Mouse (Mus musculus) adrenal gland, postnatal 4 days (tissue): ENCODE measurements at regions not wholly inside any gene's neighbourhood (a gene's known extent, or its start where the extent isn't known, plus 50 kb on each side); places are given as distances from the start of the nearest gene placed in this dataset.
A peak's percentile ranks its signal among the peaks of the same experiment; 100 is the strongest.
"Not testable (repeated sequence)": the region's sequence is repeated elsewhere in the genome, so short reads cannot be mapped to it uniquely, and the experiment has no call there.

ENCODE experiments used
- DNase-seq, 2 experiments: peaks; one replicate each; pipeline ENCODE4 v3.0.0; 2021 to 2022; ENCODE audit warnings: low spot score in 2 of 2, mixed read lengths in 2 of 2

GRCm38 (mm10) chr1:128535537-128536150, 56.4 kb downstream of the Cxcr4 start:
- no peak for DNase-seq

GRCm38 (mm10) chr1:128532632-128533031, 59.5 kb downstream of the Cxcr4 start:
- DNase-seq = no peak

GRCm38 (mm10) chr1:128529808-128530545, 62.1 kb downstream of the Cxcr4 start:
- DNase-seq = no peak

GRCm38 (mm10) chr1:128519234-128519633, 72.9 kb downstream of the Cxcr4 start:
- DNase-seq = no peak

- DNase-seq = no peak
Observed at GRCm38 (mm10) chr1:128518514-128518913, 73.6 kb downstream of the Cxcr4 start.

GRCm38 (mm10) chr1:128517351-128517750, 74.7 kb downstream of the Cxcr4 start:
- no peak for DNase-seq

- DNase-seq = no peak
Observed at GRCm38 (mm10) chr1:128514327-128514726, 77.8 kb downstream of the Cxcr4 start.

- DNase-seq = no peak
Observed at GRCm38 (mm10) chr1:128513911-128514310, 78.2 kb downstream of the Cxcr4 start.

GRCm38 (mm10) chr1:128513153-128513552, 78.9 kb downstream of the Cxcr4 start:
- no peak for DNase-seq

- DNase-seq = no peak
Observed at GRCm38 (mm10) chr1:128508816-128509461, 83.2 kb downstream of the Cxcr4 start.

GRCm38 (mm10) chr1:128506551-128507313, 85.4 kb downstream of the Cxcr4 start:
- no peak for DNase-seq

GRCm38 (mm10) chr1:128504371-128504770, 87.2 kb upstream of the Dars start:
- DNase-seq = no peak

- no peak for DNase-seq
Observed at GRCm38 (mm10) chr1:128498042-128498772, 81.0 kb upstream of the Dars start.

GRCm38 (mm10) chr1:128492251-128492650, 75.1 kb upstream of the Dars start:
- no peak for DNase-seq

GRCm38 (mm10) chr1:128487181-128487580, 70.0 kb upstream of the Dars start:
- DNase-seq = not testable (repeated sequence)

- DNase-seq = no peak
Observed at GRCm38 (mm10) chr1:128478376-128478775, 61.2 kb upstream of the Dars start.

- no peak for DNase-seq
Observed at GRCm38 (mm10) chr1:128477653-128478052, 60.5 kb upstream of the Dars start.

GRCm38 (mm10) chr1:128472713-128473230, 55.6 kb upstream of the Dars start:
- DNase-seq = no peak

- peak; percentile 12 to 15 for DNase-seq
Observed at GRCm38 (mm10) chr1:128472022-128472712, 55.0 kb upstream of the Dars start.

GRCm38 (mm10) chr1:128470786-128471185, 53.6 kb upstream of the Dars start:
- no peak for DNase-seq
